Mouse (Mus musculus) hindbrain, embryonic 10.5 days (tissue): ENCODE measurements around the gene Gm9945. TPM values are rescaled to one million over a fixed set of nuclear protein-coding genes. Genes with fewer than 3 reads are reported as not detected.

Experiments
- DNase-seq: peaks from one replicate; pipeline ENCODE4 v3.0.0-alpha.2; 2017; ENCODE audit warnings: low spot score
- H3K27ac ChIP-seq: fragments of 300-500 bp; sonication (generic); 2 replicates; pipeline ENCODE4 v1.5.1; 2016; ENCODE audit warnings: mild to moderate bottlenecking, moderate library complexity
- H3K27me3 ChIP-seq: fragments of 300-500 bp; sonication (generic); 2 replicates; pipeline ENCODE4 v1.6.1; 2016; ENCODE audit warnings: mild to moderate bottlenecking; ENCODE audit not compliant: poor library complexity, insufficient read depth, severe bottlenecking
- H3K36me3 ChIP-seq: fragments of 300-500 bp; sonication (generic); 2 replicates; pipeline ENCODE4 v1.6.1; 2016; ENCODE audit warnings: mild to moderate bottlenecking, moderate library complexity
- H3K4me1 ChIP-seq: fragments of 300-500 bp; sonication (generic); replicated peaks from 2 replicates; pipeline ENCODE4 v1.6.1; 2016; ENCODE audit warnings: mild to moderate bottlenecking
- H3K4me3 ChIP-seq: fragments of 300-500 bp; sonication (generic); 2 replicates; pipeline ENCODE4 v1.5.1; 2016; ENCODE audit warnings: mild to moderate bottlenecking, moderate library complexity
- H3K9me3 ChIP-seq: fragments of 300-500 bp; sonication (generic); 2 replicates; pipeline ENCODE4 v1.6.1; 2016; ENCODE audit warnings: mild to moderate bottlenecking, moderate library complexity
- WGBS: fragments of 180-500 bp; shearing (Covaris S2); methylation state at CpG from one replicate; pipeline ENCODE4 v1.1.7; 2016; 5-methylcytosine and 5-hydroxymethylcytosine counted together
- polyA plus RNA-seq: library from polyadenylated mRNA; unstranded; fragments of >200 nt; fragmentation: Nextera tagmentation; extraction: Ambion mirVana; gene quantifications from 2 replicates; pipeline ENCODE4 v1.2.1, GENCODE M21; 2016

Gene Gm9945
- polyA plus RNA-seq, 1 experiment from 2014 or later: not detected

GRCm38 (mm10) chr11:53522930-53523329 lies 43.0 kb downstream of the Gm9945 start:
- Histone ChIP-seq H3K9me3 (no peaks in the 10 kb centered on the region), H3K27ac (0 out of 2 replicates have a peak overlapping the region, but pooled peaks have one; percentile 5), H3K4me3 (no peak overlapping the region), H3K36me3 (no peaks in the 10 kb centered on the region), H3K4me1 (peaks cover 71% of the 10 kb centered on the region), H3K27me3 (peaks cover 62% of the 10 kb centered on the region)
- whole genome bisulfite sequencing: 81% methylated on average over 9 of the region's 9 CpGs
- DNase-seq: no peak

- Histone ChIP-seq H3K36me3 (no peaks in the 10 kb centered on the region), H3K4me1 (peaks cover 78% of the 10 kb centered on the region), H3K27ac (0 out of 2 replicates have a peak overlapping the region, but pooled peaks have one; percentile 5), H3K9me3 (no peaks in the 10 kb centered on the region), H3K27me3 (peaks cover 54% of the 10 kb centered on the region), H3K4me3 (no peak overlapping the region)
- WGBS: 83% methylated on average over 14 of the region's 14 CpGs
- no peak for DNase-seq
Observed at GRCm38 (mm10) chr11:53523545-53524405, 43.8 kb downstream of the Gm9945 start.

- peaks cover 42% of the 10 kb centered on the region for H3K27me3 ChIP-seq
- no peak overlapping the region for H3K4me3 ChIP-seq
- no peaks in the 10 kb centered on the region for H3K36me3 ChIP-seq
- no peak for DNase-seq
- 0 out of 2 replicates have a peak overlapping the region, but pooled peaks have one; percentile 18 for H3K27ac ChIP-seq
- peaks cover 77% of the 10 kb centered on the region for H3K4me1 ChIP-seq
- 72% methylated on average over 6 of the region's 6 CpGs for WGBS
- no peaks in the 10 kb centered on the region for H3K9me3 ChIP-seq
Observed at GRCm38 (mm10) chr11:53524905-53525304, 44.9 kb downstream of the Gm9945 start.

GRCm38 (mm10) chr11:53525461-53525860 lies 45.5 kb downstream of the Gm9945 start:
- H3K27me3 ChIP-seq: peaks cover 37% of the 10 kb centered on the region
- H3K36me3 ChIP-seq: no peaks in the 10 kb centered on the region
- H3K4me1 ChIP-seq: peaks cover 72% of the 10 kb centered on the region
- H3K4me3 ChIP-seq: no peak overlapping the region
- no peaks in the 10 kb centered on the region for H3K9me3 ChIP-seq
- 33% methylated on average over 4 of the region's 4 CpGs for WGBS
- no peak for DNase-seq
- H3K27ac ChIP-seq: 0 out of 2 replicates have a peak overlapping the region, but pooled peaks have one; percentile 18

- H3K27me3 ChIP-seq: peaks cover 6% of the 10 kb centered on the region
- DNase-seq: no peak
- peaks cover 8% of the 10 kb centered on the region for H3K36me3 ChIP-seq
- no peaks in the 10 kb centered on the region for H3K9me3 ChIP-seq
- no peak overlapping the region for H3K4me3 ChIP-seq
- H3K27ac ChIP-seq: no peak overlapping the region
- 72% methylated on average over 9 of the region's 9 CpGs for WGBS
- H3K4me1 ChIP-seq: peaks cover 47% of the 10 kb centered on the region
Observed at GRCm38 (mm10) chr11:53528397-53529252, 48.7 kb downstream of the Gm9945 start.

- H3K27ac ChIP-seq: no peak overlapping the region
- peaks cover 41% of the 10 kb centered on the region for H3K4me1 ChIP-seq
- no peak for DNase-seq
- no peaks in the 10 kb centered on the region for H3K9me3 ChIP-seq
- WGBS: 75% methylated on average over 6 of the region's 6 CpGs
- peaks cover 4% of the 10 kb centered on the region; the same call in 1 of the 2 replicates for H3K27me3 ChIP-seq
- no peak overlapping the region for H3K4me3 ChIP-seq
- peaks cover 14% of the 10 kb centered on the region for H3K36me3 ChIP-seq
Observed at GRCm38 (mm10) chr11:53529253-53529557, 49.2 kb downstream of the Gm9945 start.

- no peak for DNase-seq
- Histone ChIP-seq H3K4me1 (peaks cover 33% of the 10 kb centered on the region), H3K27ac (no peak overlapping the region), H3K36me3 (peaks cover 22% of the 10 kb centered on the region), H3K27me3 (no peaks in the 10 kb centered on the region; the same call in 1 of the 2 replicates), H3K4me3 (no peak overlapping the region), H3K9me3 (no peaks in the 10 kb centered on the region)
- WGBS: 80% methylated on average over 9 of the region's 9 CpGs
Observed at GRCm38 (mm10) chr11:53530001-53530400, 50.0 kb downstream of the Gm9945 start.

Other genes with a start within 250 kb of the Gm9945 start
- gene Hspa4, start 179.7 kb upstream of the Gm9945 start, polyA plus RNA-seq: 91.2 and 112 TPM in 2 replicates
- 22.6 and 26.0 TPM in 2 replicates for gene Zcchc10, start 155.5 kb upstream of the Gm9945 start, polyA plus RNA-seq
- gene Aff4, start 129.3 kb upstream of the Gm9945 start, polyA plus RNA-seq: 36.6 and 48.9 TPM in 2 replicates
- gene Leap2, start 57.0 kb upstream of the Gm9945 start, polyA plus RNA-seq: 0.34 TPM in 1 of 2 replicates, not detected in the other
- gene Uqcrq, start 49.3 kb upstream of the Gm9945 start, polyA plus RNA-seq: 548 and 642 TPM in 2 replicates
- gene Gdf9, start 49.1 kb upstream of the Gm9945 start, polyA plus RNA-seq: 2.6 and 2.9 TPM in 2 replicates
- not detected in 2 replicates for gene Gm10447, start 23.1 kb upstream of the Gm9945 start, polyA plus RNA-seq
- 1.8 and 2.0 TPM in 2 replicates for gene Shroom1, start 23.0 kb upstream of the Gm9945 start, polyA plus RNA-seq
- gene Gm9837, start 9.7 kb upstream of the Gm9945 start, polyA plus RNA-seq: not detected in 2 replicates
- 0.26 and 0.44 TPM in 2 replicates for gene Sowaha, start 108 bp downstream of the Gm9945 start, polyA plus RNA-seq
- gene Sept8, start 39.1 kb downstream of the Gm9945 start, polyA plus RNA-seq: 14.8 and 15.6 TPM in 2 replicates
- gene Kif3a, start 87.2 kb downstream of the Gm9945 start, polyA plus RNA-seq: 67.8 and 71.5 TPM in 2 replicates
- gene Il4, start 138.5 kb downstream of the Gm9945 start, polyA plus RNA-seq: 0.66 and 1.2 TPM in 2 replicates
- gene Il13, start 154.5 kb downstream of the Gm9945 start, polyA plus RNA-seq: not detected in 2 replicates
- 13.7 and 21.9 TPM in 2 replicates for gene Rad50, start 227.2 kb downstream of the Gm9945 start, polyA plus RNA-seq
- not detected in 2 replicates for gene Il5, start 240.6 kb downstream of the Gm9945 start, polyA plus RNA-seq